Mouse (Mus musculus) hindbrain, embryonic 11.5 days (tissue): ENCODE data around the gene Hoxb9. TPM values are rescaled to one million over a fixed set of nuclear protein-coding genes. Genes with fewer than 3 reads are reported as not detected.
A peak's percentile ranks its signal among the peaks of the same experiment; 100 is the strongest.

ENCODE experiments used
- ATAC-seq: fragments of 200-750 bp; cut with Nextera tagmentation; 2 replicates; pipeline ENCODE4 v1.8.0; 2017; ENCODE audit warnings: mild to moderate bottlenecking, moderate TSS enrichment, moderate library complexity; ENCODE audit not compliant: low FRiP score
- DNase-seq: peaks from one replicate; pipeline ENCODE4 v3.0.0-alpha.2; 2015; ENCODE audit warnings: low spot score
- H3K27ac ChIP-seq: fragments of 300-500 bp; sonication (generic); 2 replicates; pipeline ENCODE4 v1.5.1; 2014; ENCODE audit warnings: mild to moderate bottlenecking, low read depth, low read length
- H3K27me3 ChIP-seq: fragments of 300-500 bp; sonication (generic); 2 replicates; pipeline ENCODE4 v1.6.1; 2014; ENCODE audit warnings: mild to moderate bottlenecking, low read length, moderate library complexity, mixed read lengths; ENCODE audit not compliant: control insufficient read depth, insufficient read depth
- H3K36me3 ChIP-seq: fragments of 300-500 bp; sonication (generic); 2 replicates; pipeline ENCODE4 v1.6.1; 2014; ENCODE audit warnings: mild to moderate bottlenecking, low read length, moderate library complexity, mixed read lengths; ENCODE audit not compliant: control insufficient read depth, insufficient read depth
- H3K4me1 ChIP-seq: fragments of 300-500 bp; sonication (generic); replicated peaks from 2 replicates; pipeline ENCODE4 v1.6.1; 2014; ENCODE audit warnings: low read length, mixed read lengths; ENCODE audit not compliant: control insufficient read depth, insufficient read depth
- H3K4me2 ChIP-seq: fragments of 300-500 bp; sonication (generic); replicated peaks from 2 replicates; pipeline ENCODE4 v1.6.1; 2014; ENCODE audit warnings: mild to moderate bottlenecking, low read depth, low read length
- H3K4me3 ChIP-seq: fragments of 300-500 bp; sonication (generic); 2 replicates; pipeline ENCODE4 v1.5.1; 2014; ENCODE audit warnings: low read depth, low read length
- H3K9ac ChIP-seq: fragments of 300-500 bp; sonication (generic); 2 replicates; pipeline ENCODE4 v1.6.1; 2014; ENCODE audit warnings: low read depth, low read length
- H3K9me3 ChIP-seq: fragments of 300-500 bp; sonication (generic); 2 replicates; pipeline ENCODE4 v1.6.1; 2016; ENCODE audit warnings: low read length; ENCODE audit not compliant: control insufficient read depth
- WGBS: fragments of 180-500 bp; shearing (Covaris S2); extraction: QIAGEN DNeasy Blood & Tissue Kit; methylation state at CpG from one replicate; pipeline ENCODE4 v1.1.7; 2014; 5-methylcytosine and 5-hydroxymethylcytosine counted together
- polyA plus RNA-seq: library from polyadenylated mRNA; unstranded; fragments of >200 nt; fragmentation: Nextera tagmentation; extraction: Ambion mirVana; gene quantifications from 2 replicates; pipeline ENCODE4 v1.2.1, GENCODE M21; 2014

Hoxb9 gene
- polyA plus RNA-seq, 1 experiment from 2014 or later, result 0.80 TPM

GRCm38 (mm10) chr11:96291681-96292564 is 20.7 kb downstream of the Hoxb9 start, which contains the start of gene Hoxb6:
TSS of gene Hoxb6 (plus strand) at chr11:96292476.
- Histone ChIP-seq H3K4me2 (no peak within 1 kb of the TSS), H3K9ac (no peak within 1 kb of the TSS), H3K4me1 (no peaks in the 10 kb centered on the region; the same call in 1 of the 2 replicates), H3K4me3 (peak within 1 kb of the TSS; percentile 16), H3K27ac (no peak within 1 kb of the TSS), H3K36me3 (no peaks in the 10 kb centered on the region), H3K27me3 (peaks cover 97% of the 10 kb centered on the region), H3K9me3 (no peaks in the 10 kb centered on the region)
- no peak for DNase-seq
- no peak for ATAC-seq
- 3% methylated on average over 22 of the region's 22 CpGs for WGBS

GRCm38 (mm10) chr11:96292565-96293301 is 21.5 kb downstream of the Hoxb9 start:
- Histone ChIP-seq H3K9me3 (no peaks in the 10 kb centered on the region), H3K4me2 (no peak overlapping the region), H3K36me3 (no peaks in the 10 kb centered on the region), H3K4me1 (no peaks in the 10 kb centered on the region), H3K4me3 (peak overlapping the region; percentile 16), H3K27ac (no peak overlapping the region), H3K9ac (no peak overlapping the region), H3K27me3 (peaks cover 97% of the 10 kb centered on the region)
- WGBS, result under 1% methylated on average over 12 of the region's 12 CpGs
- ATAC-seq, result no peak
- no peak for DNase-seq

- DNase-seq (no peak), ATAC-seq (no peak)
- Histone ChIP-seq H3K27ac (no peak overlapping the region), H3K36me3 (no peaks in the 10 kb centered on the region), H3K4me1 (no peaks in the 10 kb centered on the region), H3K9me3 (no peaks in the 10 kb centered on the region), H3K27me3 (peaks cover 97% of the 10 kb centered on the region), H3K9ac (peak overlapping the region; percentile 41; the same call in 1 of the 2 replicates), H3K4me2 (no peak overlapping the region), H3K4me3 (peak overlapping the region; percentile 16)
- WGBS, result under 1% methylated on average over 22 of the region's 22 CpGs
These were observed 22.2 kb downstream of the Hoxb9 start for GRCm38 (mm10) chr11:96293302-96293921.

DNA sequence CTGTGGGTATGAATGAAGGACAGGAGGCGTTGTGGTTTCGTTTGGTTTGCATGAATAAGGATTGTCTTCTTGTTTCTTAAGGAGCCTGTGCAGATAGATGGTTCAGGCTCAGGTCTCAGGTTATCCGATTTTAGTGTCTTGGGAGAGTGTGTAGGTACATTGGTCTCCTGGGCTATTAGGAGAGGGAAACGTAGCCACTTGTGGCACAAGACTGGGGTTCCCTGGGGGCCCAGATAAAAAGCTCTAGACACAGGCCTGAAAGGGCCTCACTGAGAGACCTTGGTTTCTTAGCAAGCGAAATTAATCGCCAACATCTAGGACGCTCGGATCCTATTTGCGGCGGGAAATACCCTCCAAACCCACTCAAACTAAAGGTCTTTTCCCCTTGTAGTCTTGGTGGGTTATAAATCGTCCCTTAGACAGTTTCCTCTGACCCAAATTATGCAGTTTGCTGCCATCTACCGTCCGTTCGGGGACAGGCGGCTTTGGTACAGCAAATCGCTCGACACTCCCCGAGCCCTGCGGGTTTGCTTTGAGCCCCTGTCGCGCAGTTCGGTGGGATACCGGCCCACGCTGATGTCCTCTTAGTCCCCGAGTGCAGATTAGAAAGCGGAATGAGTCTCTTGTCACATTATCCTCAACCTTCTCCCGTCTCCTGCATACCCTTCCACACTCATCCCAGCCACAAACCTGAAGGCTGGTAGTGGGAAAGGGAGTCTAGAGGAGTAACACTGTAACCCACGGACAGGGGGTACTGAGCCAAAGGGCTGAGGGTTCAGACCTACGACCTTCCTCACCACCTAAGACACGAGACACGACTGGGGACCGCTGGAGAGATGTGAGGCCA is 23.2 kb downstream of the Hoxb9 start:
- peak overlapping the region; percentile 8; the same call in 1 of the 2 replicates for H3K4me3 ChIP-seq
- H3K9ac ChIP-seq, result no peak overlapping the region
- no peak overlapping the region for H3K27ac ChIP-seq
- no peak overlapping the region for H3K4me2 ChIP-seq
- H3K4me1 ChIP-seq, result no peaks in the 10 kb centered on the region
- H3K27me3 ChIP-seq, result peaks cover 96% of the 10 kb centered on the region
- WGBS, result 1% methylated on average over 32 of the region's 32 CpGs
- H3K36me3 ChIP-seq, result no peaks in the 10 kb centered on the region
- ATAC-seq (no peak), DNase-seq (peak; percentile 91)
- no peaks in the 10 kb centered on the region for H3K9me3 ChIP-seq

DNA sequence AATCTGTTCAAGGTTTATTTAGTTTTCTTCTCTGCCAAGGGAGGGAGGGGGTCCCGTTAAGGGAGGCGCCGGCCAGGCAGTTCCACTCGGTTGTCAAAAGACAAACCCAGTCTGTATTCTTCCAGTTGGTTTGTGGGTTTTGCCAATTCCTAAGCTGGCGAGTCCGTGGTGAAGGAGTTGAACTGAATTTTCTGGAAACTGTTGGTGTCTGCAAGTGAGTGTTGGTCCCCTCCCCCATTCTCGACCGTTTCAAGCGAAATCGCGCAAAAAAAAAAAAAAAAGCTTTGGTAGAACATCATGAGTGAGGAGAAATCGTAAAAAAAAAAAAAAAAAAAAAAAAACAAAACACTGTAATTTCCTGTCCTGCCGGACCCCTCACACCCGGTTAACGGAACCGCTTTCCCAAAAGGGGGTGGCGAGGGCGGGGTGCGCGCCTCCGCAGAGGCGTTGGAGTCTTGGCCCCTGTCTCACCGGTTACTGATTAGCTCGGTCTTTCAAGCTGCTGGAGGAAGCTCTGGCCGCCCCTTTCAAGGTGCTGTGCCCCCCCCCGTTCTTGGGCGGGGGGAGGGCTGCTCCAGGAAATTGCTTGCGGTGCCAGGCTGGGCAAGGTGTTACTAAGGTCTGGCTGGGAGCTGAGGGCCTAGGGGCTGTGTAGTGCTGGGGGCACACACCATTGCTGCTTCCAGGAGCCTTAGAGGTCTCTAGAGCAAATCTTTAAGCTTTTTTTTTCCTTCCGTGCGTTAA is 24.0 kb downstream of the Hoxb9 start:
- H3K9me3 ChIP-seq, result no peaks in the 10 kb centered on the region
- WGBS, result under 1% methylated on average over 30 of the region's 30 CpGs
- no peak overlapping the region for H3K9ac ChIP-seq
- no peak for DNase-seq
- 0 out of 2 replicates have a peak overlapping the region, but pooled peaks have one; percentile 0 for H3K4me2 ChIP-seq
- H3K36me3 ChIP-seq, result no peaks in the 10 kb centered on the region
- no peak overlapping the region for H3K27ac ChIP-seq
- peak overlapping the region; percentile 12; the same call in 1 of the 2 replicates for H3K4me3 ChIP-seq
- no peak for ATAC-seq
- no peaks in the 10 kb centered on the region for H3K4me1 ChIP-seq
- H3K27me3 ChIP-seq, result peaks cover 96% of the 10 kb centered on the region

DNA sequence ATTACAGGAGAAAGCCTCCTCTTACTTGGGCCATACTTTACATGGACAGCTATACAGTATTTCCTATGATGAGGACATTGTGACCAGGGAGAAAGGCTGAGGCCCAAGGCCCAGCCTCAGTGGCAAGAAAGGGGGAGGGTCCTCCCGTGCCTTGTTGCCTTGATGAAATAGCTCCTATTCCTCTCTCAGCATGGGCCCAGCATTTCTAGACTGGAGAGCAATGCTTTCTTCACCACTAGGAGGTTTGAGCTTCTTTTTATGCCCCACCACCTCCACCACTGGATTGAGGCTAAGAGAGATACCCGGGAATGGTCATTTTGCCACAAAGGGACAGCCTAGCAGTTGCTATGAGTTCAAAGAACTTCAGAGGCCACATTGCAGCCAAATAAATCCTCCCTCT is 25.7 kb downstream of the Hoxb9 start:
- peaks cover 97% of the 10 kb centered on the region for H3K27me3 ChIP-seq
- no peak for ATAC-seq
- no peak overlapping the region for H3K4me2 ChIP-seq
- no peak overlapping the region for H3K4me3 ChIP-seq
- H3K9ac ChIP-seq, result no peak overlapping the region
- H3K4me1 ChIP-seq, result no peaks in the 10 kb centered on the region
- H3K9me3 ChIP-seq, result no peaks in the 10 kb centered on the region
- no peak overlapping the region; the same call in 1 of the 2 replicates for H3K27ac ChIP-seq
- DNase-seq, result no peak
- 2% methylated on average over 2 of the region's 2 CpGs for WGBS
- no peaks in the 10 kb centered on the region for H3K36me3 ChIP-seq

DNA sequence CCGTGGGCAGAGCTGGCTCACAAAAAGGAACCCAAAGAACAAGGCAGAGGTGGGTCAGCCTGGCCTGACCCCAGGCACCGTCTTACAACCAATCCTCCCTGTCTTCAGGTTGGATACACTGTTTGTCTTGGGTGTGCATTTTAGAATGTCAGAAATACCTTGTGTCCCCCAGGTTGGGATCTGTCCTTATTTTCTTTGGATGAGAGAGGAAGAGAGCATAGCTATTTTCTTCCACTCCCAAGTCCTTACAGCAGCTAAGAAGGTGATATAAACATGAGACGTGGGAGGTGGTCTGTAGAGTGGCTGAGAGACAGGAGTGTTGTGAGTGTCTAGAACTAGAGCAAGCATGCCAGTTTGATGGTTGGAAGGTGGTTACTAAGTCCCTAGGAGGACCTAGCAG is 26.2 kb downstream of the Hoxb9 start:
- no peak for ATAC-seq
- Histone ChIP-seq H3K36me3 (no peaks in the 10 kb centered on the region), H3K4me2 (no peak overlapping the region), H3K4me1 (no peaks in the 10 kb centered on the region), H3K9me3 (no peaks in the 10 kb centered on the region), H3K27ac (no peak overlapping the region; the same call in 1 of the 2 replicates), H3K27me3 (peaks cover 97% of the 10 kb centered on the region), H3K4me3 (no peak overlapping the region), H3K9ac (no peak overlapping the region)
- no peak for DNase-seq
- WGBS, result 0% methylated on average over 3 of the region's 3 CpGs
